Mouse (Mus musculus): Measurements from ENCODE around the gene Hist2h2aa1.
A peak's percentile ranks its signal among the peaks of the same experiment; 100 is the strongest.
"Not testable (repeated sequence)": the region's sequence is repeated elsewhere in the genome, so short reads cannot be mapped to it uniquely, and the experiment has no call there.

Hist2h2aa1 gene

DNA sequence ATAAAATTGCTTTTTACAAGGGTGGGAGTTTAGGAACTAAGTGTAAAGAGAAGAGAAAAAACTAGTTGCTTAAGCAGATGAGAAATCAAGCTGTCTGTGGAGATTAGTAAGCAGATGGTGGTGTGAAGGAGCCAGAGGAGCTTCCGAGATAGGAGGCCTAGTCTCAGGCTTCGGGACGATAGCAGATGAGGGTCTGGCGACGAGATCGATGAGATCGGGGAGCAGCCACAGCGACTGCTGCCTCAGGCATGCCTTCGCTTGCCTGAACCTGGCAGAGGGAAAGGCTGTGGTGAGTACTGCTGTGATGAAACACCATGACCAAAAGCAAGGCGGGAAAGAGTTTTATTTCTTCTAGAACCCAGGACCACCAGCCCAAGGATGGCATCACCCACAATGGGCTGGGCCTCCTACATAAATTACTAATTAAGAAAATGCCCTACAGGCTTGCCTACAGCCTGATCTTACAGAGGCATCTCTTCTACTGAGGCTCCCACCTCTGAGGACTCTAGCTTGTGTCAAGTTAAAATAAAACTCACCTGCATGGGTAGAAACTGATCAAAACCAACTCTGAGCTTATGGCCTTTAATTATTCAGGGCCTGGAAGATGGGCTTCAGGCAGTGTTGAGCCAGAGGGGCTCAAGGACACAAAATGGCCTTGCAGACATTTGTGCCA is 9.5 kb downstream of the Hist2h2aa1 start:
- DNase-seq (ENCODE audit: low read depth) = no peak

DNA sequence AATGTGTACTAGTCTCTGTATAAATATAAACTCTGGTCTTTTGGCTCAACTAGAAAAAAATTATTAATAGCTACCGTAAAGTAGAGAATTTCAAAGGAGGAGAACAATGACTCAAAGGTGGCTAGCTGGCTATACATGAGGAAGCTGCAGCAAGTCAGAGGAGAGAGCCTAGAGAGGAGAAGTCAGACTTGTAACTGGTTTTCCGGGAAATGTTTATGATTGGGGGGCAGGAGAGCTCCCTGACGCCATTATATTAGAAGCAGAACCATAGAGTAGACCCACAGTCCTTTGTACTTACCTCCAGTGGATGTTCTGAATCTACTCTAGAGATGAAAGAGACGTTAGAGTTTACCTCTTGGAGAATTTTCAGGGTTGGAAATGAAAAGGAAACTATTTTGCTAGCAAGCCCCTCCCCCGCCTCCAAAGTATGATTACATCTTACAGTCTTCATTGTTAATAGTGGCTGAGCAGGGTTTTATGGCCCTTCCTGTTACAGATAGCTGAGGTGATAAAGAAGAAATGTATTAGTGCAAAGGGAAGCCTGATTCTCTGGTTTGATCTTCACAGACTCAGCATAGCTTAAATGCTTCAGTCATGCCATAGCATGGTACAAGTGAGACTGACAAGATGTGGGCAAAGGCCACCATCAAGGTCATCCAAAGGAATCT is 10.8 kb downstream of the Hist2h2aa1 start:
- DNase-seq (ENCODE audit: low read depth) = no peak

DNA sequence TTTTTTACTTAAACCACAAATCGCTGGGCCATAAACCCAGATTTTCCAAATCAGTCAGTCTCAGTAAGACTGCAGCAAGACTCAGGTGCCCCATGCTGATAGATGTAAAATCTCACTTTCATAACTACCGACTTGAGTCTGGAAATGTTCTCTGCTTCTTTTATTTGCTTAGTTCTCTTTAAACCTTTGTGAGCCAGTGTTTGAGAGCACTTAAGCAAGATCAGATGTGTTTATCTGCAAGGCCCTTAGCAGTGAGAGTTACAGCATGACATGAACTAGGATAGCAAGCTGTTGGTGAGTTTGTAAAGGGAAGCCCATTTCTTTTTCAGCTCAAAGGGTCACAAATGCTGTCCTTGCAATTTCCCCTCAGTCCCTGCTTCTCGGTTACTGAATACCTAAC is 11.9 kb downstream of the Hist2h2aa1 start:
- DNase-seq (ENCODE audit: low read depth) = no peak

DNA sequence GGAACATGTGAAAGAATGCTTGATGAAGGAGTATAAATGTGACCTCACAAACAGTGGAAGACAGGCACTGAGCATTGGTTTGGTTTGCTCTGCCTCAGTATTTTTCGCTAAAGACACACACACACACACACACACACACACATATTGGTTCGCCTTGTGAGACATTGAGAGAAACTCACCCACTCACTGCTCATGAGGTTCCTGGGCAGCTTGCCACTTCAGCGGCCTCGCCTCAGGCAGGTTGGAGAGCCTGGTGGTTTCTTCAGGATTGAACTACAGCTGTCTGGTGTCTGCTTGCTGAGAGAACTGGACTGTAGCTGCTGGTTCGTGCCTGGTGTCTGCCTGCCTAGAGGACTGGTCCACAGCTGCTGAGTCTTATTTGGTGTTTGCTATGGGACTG is 14.9 kb downstream of the Hist2h2aa1 start:
- DNase-seq (ENCODE audit: low read depth) = no peak

DNA sequence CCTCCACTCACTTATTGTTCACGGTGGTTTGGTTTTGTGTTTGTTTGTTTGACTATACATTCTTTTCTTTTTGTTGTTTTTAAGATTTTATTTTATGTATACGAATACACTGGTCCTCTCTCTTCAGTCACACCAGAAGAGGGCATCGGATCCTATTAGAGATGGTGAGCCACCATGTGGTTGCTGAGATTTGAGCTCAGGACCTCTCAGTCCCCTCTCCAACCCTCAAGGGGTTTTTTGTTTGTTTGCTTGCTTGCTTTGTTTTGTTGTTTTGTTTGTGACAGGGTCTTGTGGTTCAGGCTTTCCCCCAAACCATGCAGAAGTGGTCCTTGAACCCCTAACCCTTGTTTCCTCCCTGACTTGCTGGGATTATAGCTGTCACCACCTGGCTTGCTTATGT is 16.3 kb downstream of the Hist2h2aa1 start:
- no peak for DNase-seq (ENCODE audit: low read depth)

DNA sequence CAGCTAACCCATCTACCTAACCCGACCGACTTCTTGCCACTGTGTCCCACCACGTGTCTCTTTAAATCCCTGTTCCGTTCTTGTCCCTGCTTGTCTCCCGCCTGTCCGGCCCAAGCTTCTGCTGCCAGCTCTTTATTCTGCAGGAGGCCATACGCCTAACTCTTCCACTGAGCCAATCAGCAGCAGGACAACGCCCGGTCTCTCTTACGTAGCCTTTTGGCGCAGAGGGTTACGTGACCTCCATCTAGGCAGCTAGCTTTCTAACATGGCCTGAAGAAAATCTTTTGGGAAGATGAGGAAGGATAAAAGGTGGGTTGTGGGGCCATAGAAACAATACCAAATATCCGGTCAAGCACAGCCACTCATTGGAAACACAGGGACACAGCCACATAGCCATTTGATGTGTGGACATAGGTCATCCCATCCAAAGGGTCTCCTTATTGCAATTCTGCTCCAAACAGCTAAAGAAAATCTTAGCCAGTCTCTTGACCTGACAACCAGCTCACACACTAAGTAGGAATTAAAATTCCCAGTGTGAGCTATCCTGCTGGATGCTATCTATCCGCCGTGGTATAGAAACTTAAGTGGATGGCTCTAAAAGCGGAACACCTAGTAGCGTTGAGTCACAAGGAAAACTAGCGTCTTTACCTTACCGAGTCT is 17.0 kb downstream of the Hist2h2aa1 start:
- DNase-seq (ENCODE audit: low read depth) = peak; percentile 83

DNA sequence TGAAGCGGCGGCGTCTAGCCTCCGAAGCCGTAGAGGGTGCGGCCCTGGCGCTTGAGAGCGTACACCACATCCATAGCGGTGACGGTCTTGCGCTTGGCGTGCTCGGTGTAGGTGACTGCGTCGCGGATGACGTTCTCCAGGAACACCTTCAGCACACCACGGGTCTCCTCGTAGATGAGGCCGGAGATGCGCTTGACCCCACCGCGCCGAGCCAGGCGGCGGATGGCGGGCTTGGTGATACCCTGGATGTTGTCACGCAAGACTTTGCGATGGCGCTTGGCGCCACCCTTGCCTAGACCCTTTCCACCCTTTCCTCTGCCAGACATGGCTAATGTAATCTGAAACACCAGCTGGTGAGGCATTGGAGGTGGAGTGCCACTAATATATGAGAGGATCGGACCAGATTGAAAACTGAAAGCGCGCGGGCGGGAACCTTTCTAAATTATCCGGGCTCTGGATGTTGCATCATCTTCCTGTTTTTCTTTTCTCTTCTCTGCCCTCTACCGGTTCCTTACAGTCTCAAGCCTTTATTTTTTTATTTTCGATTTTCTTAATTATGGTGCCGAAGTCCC is 17.8 kb downstream of the Hist2h2aa1 start, which contains the start of gene Hist2h4:
Hist2h4 (minus strand) TSS at position 333 of the 572 bp plus-strand sequence.
- DNase-seq (ENCODE audit: low read depth) = peak; percentile 97

DNA sequence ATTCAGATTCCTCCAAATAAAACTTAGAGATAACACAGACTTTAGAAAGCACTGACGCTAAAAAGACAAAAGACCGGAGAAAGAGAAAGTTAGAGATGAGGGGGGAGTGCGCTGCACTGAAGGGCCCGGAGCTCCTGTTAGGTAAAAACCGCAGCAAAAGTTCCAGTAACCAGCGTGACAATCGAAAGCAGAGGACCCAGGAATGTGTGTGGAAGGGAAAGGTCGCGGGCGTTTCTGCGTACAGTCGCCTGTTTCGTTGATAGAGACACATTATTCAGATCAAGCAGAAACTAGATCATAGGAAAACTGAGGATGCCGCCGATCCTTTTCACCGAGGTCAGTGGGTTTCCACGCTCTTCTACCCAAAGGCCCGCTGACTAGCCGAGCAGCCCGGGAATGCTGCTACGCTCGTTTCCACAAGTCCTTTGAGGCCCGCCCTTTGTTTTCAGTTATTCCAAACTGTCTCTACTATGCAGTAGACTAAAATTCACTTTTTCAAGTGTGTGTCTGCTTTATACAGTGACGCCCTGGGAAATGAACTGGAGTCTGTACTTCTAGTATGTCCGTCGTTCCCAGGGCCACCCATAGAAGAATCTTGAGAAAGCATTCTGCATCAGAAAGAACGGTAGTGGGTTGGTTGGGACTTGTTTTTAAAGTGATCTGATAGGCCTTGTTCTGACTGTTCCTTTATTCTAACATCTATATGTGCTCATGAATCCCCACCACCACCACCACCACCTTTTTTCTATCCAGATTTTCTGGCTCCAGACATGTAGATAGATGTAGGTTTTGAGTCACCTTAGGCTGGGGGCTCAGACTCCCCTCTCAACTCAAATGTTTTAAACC is 18.5 kb downstream of the Hist2h2aa1 start:
- no peak for DNase-seq (ENCODE audit: low read depth)

DNA sequence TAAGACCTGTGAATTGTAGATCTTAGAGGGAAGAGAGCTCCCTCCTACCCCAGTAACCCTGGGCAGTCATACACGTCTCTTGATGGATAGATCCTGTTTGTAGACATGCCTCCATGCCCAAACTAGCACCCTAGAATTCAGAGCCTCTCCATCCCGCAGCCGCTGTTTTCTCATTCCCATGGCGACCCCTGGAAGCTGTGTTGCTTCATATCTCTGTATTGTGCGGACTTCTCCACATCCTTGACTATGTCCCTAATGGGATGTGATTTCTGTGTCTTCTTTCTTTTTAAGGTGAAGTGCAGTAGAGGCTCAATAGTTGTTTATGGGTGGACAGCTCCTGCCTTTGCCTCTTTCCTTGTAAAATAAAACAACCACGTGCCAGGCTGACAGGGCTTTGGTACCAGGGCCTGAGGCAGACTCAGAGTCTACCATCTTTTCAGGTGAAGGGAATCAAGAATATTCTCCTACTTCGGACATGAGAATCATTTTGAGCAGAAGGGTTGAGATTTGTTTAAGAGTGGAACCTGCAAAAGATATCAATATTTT is 19.2 kb downstream of the Hist2h2aa1 start:
- DNase-seq (ENCODE audit: low read depth) = peak; percentile 39

DNA sequence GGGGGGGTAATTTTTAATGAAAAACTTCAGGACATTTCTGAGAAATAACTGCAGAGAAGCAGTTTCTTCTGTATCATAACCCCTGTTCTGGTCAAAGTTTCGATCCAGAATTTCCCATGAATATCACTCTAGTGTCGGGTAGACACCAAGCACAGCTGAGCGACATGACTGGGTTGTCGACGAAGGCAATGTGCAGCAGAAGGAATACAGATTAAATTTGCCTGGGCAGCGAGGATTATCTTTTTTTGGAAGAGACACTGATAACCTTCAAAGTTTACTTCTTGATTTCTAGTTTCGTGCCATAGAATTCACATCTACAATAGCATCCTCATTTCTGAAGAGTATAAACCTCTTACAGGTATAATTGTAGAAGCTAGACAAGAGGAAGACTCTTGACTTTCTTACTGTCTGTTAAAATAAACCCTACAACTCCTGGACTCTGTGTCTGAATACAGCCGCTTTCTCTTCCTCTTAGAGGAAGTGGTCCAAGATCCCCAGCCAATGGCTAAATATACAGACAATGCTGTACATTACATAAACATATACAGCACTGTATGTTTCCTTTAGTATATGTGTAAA is 20.9 kb downstream of the Hist2h2aa1 start:
- DNase-seq (ENCODE audit: low read depth) = no peak

DNA sequence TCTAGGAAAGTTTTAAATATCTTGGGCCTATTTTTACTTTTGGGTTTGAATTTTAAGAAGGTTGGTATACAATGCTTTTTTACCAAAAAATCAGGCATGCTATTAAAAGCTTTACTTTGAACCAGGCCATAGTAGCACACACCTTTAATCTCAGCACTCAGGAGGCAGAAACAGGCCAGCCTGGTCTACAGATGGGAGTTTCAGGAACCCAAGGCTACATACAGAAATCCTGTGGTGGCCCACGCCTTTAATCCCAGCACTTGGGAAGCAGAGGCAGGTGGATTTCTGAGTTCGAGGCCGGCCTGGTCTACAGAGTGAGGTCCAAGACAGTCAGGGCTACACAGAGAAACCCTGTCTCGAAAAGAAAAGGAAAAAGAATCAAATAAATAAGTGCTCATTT is 22.2 kb downstream of the Hist2h2aa1 start:
- no peak for DNase-seq (ENCODE audit: low read depth)

DNA sequence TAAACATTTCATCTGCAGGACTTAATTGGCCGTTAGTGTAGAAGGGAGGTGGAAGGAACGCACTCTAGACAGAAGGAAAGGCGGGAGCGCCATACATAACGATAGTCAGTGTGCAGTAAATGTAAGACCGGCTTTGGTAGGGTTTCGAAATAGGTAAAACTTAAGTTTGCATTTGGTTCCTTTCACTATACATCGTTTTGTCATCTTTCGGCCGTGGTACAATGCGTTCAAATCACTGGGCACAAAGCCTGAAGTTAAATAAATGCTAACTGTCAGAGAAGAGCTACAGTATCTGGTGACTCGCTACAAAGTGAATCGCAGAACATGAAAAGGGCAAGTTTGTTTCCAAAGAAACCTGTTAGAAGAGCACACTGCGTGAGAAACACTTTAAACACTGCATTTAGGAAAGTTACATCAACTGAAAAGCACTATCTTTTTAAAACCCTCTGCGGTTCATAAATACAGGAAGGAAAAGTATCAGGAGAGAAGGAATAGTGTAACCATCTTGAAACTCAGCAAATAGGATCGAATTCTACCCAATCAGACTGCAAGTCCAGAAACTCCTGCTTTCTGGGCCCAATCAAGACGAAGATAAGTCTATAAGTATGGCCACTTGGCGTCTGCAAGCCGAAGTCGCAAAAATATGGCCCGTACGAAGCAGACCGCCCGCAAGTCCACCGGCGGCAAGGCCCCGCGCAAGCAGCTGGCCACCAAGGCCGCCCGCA is 22.9 kb downstream of the Hist2h2aa1 start, which contains the start of gene Hist2h3b:
Hist2h3b (plus strand) TSS at position 604 of the 725 bp plus-strand sequence.
- peak; percentile 81 for DNase-seq (ENCODE audit: low read depth)

DNA sequence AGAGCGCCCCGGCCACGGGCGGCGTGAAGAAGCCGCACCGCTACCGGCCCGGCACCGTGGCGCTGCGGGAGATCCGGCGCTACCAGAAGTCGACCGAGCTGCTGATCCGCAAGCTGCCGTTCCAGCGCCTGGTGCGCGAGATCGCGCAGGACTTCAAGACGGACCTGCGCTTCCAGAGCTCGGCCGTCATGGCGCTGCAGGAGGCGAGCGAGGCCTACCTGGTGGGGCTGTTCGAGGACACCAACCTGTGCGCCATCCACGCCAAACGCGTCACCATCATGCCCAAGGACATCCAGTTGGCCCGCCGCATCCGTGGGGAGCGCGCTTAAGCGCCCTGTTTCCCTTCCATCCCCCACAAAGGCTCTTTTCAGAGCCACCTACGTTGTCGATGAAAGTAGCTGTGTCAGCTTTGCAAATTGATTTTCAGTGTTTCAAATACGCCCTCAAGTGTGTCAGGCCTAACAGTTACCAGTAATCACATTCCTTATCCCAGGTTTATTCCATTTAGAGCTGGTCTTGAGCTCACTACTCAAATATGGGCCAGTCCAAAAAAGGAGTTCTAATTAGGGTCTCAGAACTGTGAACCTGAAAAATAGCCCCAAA is 23.6 kb downstream of the Hist2h2aa1 start:
- not testable (repeated sequence) for DNase-seq (ENCODE audit: low read depth)

DNA sequence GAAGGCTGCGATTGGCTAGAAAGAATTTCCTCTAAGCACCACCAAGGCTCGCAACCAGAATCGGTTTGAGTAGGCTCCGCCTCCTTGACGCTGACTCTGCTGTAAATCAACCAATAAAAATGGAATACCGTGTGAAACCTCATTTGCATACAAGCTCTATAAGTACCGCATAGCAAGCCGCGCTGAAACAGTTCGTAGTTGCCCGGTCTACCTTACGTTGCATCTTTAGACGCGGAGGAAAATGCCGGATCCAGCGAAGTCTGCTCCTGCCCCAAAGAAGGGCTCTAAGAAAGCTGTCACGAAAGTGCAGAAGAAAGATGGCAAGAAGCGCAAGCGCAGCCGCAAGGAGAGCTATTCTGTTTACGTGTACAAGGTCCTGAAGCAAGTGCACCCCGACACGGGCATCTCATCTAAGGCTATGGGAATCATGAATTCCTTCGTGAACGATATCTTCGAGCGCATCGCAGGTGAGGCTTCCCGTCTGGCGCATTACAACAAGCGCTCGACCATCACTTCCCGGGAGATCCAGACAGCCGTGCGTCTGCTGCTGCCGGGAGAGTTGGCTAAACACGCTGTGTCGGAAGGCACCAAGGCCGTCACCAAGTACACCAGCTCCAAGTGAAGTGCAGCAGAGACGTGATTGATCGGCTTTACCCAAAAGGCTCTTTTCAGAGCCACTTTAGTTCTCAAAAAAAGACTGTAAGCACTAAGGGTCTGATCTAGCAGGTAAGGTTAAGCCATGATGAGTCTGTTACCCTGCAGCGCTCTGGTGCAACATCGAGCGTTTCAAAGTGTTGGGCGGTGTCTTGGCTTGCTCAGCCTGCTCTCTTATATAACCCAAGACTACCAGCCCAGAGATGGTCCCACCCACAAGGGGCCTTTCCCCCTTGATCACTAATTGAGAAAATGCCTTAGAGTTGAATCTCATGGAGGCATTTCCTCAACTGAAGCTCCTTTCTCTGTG is 24.5 kb downstream of the Hist2h2aa1 start, which contains the start of gene Hist2h2bb:
Hist2h2bb (plus strand) TSS at position 242 of the 964 bp plus-strand sequence.
- DNase-seq (ENCODE audit: low read depth) = peak; percentile 98

DNA sequence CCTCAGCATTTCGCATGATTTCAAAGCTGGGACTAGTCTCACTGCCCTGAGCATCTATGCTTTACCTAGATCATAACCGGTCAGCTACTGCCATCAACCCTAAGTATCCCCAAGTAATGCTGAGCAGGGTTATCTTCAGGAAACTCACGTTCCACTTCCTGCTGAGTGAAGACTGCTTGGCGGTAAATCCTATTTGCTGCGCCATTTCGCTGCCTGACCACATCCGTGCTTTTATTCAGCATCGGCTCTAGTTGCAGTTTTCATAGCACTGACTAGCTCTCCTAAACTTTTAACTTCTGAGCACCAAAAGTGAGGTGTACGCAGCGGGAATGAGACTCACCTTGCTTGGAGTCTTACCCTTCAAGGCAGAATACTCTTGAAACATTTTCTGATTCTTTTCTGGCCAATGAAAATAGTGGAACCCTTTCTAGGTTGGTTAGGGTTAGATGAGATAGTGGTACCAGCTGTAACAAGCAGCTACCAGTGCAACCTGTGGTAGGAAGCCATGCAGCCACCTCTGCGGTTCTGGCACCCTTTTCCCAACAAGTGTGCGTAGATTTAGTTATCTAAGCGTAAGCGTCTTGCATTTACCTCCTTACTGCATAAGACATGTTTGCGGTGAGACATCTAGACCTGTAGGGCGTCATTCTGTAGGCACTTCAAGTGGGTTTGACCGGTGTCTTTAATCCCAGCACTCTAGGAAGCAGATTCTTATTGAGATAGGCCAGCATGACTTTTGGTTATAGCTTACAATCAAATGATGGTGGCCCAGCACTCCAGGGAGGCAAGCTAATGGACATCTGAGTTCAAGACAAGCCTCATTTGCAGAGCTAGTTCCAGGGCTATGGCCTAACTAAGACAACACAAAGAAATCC is 28.5 kb downstream of the Hist2h2aa1 start:
- peak; percentile 82 for DNase-seq (ENCODE audit: low read depth)

DNA sequence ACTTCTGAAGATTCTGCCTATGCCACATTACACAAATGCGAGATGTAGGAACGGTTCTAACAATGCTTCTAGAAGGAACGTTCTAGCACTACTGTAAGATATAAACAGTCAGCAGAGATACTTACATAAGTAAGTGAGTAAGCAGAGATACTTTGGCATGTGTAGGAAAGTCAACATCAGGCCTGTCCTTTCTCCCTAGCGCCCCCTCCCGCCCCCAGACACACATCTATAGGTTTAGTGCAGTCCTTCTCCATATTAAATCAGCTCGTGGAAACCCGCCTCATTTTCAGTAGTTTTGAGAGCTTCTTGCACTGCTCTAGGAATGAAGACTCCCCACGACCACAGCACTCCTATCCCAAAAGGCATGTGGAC is 32.1 kb downstream of the Hist2h2aa1 start:
- peak; percentile 82 for DNase-seq (ENCODE audit: low read depth)

DNA sequence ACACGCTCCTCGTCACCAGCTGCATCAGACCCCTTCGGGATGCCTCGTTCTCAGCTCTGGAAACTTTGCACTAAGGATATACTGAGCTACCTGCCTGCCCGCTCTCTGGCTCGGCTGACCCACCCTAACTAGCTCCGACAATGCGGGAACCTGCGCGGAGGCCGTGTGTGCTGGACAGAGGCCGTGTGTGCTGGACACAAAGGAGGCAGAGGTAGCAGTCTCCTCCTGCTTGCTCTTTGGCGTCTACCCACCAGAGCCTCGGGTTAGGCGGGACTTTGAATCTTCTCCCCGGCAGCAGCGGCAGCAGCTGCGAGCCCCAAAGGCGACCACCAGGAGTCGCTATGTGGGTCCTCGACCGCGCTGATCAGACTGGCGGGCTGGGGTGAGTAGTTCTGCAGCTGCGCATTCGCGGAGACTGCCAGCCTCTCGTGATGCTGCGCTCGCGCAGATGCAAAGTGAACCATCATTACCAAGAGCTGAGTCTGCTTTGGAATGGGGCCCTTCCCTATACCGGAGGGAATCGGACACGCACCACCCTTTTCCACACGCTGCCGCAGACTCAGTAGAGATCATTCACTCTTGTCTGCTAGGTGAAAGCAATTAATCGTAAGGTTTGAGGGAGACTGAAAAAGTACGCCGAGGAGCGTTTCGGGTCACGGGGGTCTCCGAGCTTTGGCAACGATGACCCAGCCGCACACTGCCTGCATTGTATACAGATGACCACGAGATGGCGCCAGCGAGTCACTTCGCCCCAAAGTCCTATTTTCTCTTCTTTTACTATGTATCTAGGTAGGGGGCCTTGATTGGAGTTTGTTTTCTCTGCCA is 32.7 kb downstream of the Hist2h2aa1 start:
- DNase-seq (ENCODE audit: low read depth) = peak; percentile 97

Data from naive thymus-derived CD4-positive, alpha-beta T cell, adult 2 months (primary cell).